Mouse (Mus musculus) adrenal gland, adult 18-20 months (tissue): ENCODE data around the gene Agap2. TPM values are rescaled to one million over a fixed set of nuclear protein-coding genes. Genes with fewer than 3 reads are reported as not detected.

Source experiments
- DNase-seq, 2 experiments: peaks; one replicate each; pipeline ENCODE4 v3.0.0; 2021 to 2022; ENCODE audit warnings: low spot score in 2 of 2
- total RNA-seq, 2 experiments: library from RNA; stranded (reverse); gene quantifications; 1 replicate in 1 of 2; 2 replicates in 1 of 2; pipeline ENCODE4 v1.2.3; 2021

Agap2 gene
- total RNA-seq, 2 experiments from 2014 or later: 3.1 to 3.2 TPM

DNA sequence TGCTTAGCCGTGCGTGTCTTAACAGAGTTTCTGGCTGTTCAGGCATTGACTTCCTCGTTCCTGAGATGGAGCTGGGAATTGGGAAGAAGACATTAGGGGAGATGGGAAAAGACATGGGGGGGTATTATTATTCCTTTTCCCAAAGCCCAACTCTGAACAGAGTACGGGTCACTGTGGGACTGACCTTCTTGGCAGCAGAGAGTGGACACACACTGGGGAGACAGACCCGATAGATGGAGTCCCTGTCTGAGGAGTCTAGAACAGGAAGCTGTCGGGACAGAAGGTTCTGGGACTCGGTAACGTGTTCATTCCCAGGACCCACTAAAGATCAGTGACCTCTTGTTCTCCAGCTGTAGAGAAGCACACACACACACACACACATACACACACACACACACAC is 567 bp downstream of the Agap2 start:
- DNase-seq: no peak

DNA sequence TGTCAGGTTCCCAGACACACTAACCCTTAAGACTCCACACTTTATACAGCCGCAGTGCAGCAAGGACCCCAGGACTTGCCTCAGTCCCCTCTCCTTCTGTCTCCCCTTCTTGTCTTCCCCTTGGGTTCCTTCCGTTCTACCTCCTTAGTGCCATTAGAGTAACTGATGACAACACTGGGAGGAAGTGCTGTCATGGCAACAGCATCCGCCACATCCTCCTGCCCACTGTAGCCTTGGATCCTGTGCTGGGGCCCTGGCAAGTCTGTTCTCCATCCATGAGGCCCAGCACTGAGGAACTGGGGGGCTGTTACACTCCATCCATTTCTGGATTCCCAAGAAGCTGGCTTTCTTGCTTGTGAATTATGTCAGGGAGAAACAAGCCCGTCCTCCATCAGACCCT is 998 bp downstream of the Agap2 start:
- no peak for DNase-seq

- DNase-seq: no peak
Observed at GRCm38 (mm10) chr10:127077515-127077914, 2.4 kb downstream of the Agap2 start.

- no peak for DNase-seq
Observed at GRCm38 (mm10) chr10:127078001-127078676, 3.1 kb downstream of the Agap2 start.

- no peak for DNase-seq
Observed at GRCm38 (mm10) chr10:127078677-127079575, 3.8 kb downstream of the Agap2 start.

DNA sequence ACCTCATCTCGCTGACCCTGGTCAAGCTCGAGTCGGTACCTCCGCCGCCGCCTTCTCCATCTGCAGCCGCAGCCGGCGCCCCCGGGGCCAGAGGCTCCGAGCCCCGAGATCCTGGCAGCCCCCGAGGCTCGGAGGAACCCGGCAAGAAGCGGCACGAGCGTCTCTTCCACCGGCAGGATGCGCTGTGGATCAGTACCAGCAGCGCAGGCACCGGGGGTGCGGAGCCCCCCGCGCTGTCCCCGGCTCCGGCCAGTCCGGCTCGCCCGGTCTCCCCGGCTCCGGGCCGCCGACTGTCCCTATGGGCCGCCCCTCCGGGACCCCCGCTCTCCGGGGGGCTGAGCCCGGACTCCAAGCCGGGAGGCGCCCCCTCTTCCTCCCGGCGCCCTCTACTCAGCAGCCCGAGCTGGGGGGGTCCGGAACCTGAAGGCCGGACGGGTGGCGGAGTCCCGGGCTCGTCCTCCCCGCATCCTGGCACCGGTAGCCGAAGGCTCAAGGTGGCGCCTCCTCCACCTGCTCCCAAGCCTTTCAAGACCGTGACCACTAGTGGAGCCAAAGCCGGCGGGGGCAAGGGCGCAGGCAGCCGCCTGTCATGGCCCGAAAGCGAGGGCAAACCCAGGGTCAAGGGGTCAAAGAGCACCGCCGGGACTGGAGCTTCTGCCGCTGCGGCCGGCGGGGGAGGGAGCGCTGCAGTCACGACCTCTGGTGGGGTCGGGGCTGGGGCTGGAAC is 4.7 kb downstream of the Agap2 start:
- DNase-seq: no peak

DNA sequence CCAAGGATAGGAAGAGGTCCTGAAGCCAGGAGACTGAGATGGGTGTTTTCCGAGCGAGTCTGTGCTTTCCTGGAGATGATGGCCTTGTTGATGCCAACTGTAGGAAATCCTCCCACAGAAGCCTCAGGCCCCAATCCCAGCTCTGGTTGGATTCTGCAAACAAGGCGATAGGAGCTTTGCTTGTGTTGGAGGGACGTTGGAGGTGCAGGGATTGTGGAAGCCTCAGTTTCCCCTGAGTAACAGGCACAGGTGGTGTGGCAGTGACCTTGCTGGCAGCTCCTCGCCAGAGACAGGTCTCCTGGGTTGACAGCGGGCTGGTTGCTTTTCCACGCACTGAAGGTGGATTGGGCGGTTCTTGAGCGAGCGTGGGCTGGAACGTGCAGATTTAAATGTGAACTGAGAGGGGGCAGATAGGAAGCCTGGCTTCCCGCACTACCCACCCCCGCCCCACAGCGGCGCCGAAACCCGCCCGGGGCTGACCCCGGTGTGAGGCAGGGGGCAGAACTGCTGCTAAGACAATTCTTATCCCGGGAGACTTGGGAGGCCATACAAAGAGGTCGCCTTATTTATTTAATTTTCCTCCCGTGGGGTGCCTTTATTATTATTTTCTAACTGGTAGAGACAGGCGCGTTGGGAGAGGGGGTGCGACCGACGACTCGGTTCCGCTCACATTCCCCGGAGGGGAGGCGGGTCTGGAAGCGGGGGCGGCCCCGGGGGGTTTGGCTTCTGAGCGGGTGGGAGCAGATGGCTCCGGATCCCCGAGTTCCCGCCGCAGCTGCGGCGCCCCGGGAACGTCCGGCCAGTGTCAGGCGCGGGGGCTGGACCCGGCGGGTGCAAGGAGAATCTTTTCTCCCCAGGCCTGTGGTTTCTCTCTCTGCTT is 6.1 kb downstream of the Agap2 start:
- no peak for DNase-seq

GRCm38 (mm10) chr10:127081996-127082620 is 7.0 kb downstream of the Agap2 start:
- DNase-seq: no peak

GRCm38 (mm10) chr10:127083292-127083914 is 8.3 kb downstream of the Agap2 start:
- DNase-seq: no peak

DNA sequence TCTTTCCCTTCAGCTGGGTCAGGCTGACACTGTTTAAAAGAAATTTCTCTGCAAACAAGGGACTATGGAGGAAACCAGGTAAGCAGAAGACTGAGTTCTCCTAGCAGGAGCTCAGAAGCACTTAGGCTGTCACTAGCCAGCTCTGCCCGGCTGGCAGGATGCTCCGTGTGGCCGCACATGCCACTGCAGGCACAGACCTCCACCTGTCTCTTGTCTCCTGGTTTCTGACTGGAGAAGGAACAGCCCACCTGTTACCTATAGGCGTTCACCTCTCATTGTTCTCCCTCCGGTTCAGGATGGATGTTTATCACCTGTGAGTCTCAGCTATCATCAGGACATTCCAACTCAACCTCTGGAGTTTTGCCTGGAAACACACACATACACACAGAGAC is 8.8 kb downstream of the Agap2 start:
- DNase-seq: no peak

DNA sequence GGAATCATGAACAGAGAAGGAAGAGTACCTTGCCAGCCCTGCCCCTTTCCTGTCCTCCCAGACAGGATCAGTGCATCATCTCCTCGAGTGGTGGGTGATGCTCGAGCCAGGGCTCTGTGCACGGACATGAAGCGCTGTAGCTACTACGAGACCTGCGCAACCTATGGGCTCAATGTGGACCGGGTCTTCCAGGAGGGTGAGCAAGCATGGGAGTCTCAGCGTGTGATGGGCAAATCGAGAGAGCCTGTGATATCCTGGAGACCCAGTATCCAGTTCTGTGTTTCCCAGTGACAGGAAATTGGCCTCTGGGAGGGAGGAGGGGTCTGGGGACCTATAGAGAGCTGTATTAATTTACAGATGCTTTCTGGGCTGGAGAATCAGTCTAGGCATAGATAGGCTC is 10.0 kb downstream of the Agap2 start:
- no peak for DNase-seq

GRCm38 (mm10) chr10:127085633-127086032 is 10.5 kb downstream of the Agap2 start:
- no peak for DNase-seq

- peak in 1 of 2 experiments; percentile 48 for DNase-seq
Observed at GRCm38 (mm10) chr10:127090560-127091411, 15.7 kb downstream of the Agap2 start.

DNA sequence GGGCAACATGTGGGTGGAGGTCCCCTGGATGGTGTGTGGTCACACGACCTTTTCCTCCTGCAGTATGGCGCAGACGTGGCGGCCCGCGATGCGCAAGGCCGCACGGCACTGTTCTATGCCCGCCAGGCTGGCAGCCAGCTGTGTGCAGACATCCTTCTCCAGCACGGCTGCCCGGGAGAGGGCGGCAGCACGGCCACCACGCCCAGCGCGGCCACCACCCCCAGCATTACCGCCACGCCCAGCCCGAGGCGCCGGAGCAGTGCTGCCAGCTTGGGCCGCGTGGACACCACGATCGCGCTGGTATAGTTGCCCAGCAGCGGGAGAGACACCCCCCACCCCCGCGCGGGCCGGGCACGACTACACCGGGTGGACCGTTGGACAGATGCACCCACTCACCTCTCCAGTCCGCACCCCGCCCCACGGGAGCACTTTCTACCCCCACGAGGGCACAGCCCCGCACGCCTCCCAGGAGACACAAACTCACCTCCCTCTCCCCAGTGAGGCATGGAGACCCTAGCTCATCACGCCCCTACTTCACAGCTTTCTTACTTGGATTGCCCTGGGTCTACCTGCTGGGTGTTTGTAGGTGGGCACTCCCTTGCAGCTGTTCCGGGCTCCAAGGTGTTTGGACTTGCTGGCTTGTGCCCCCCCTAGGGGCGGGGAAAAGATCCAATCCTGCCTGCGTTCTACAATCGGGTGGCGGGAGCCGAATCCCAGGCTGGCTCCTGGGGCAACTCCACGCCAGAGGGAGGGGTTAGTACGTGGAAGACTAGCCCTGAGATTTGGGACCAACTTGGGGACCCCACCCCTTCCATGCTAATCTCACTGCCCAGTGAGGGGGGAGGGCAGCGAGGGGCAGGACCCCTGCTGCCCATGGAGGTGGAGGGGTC is 16.7 kb downstream of the Agap2 start:
- peak; percentile 43 to 47 for DNase-seq

- DNase-seq: no peak
Observed at GRCm38 (mm10) chr10:127092742-127093141, 17.7 kb downstream of the Agap2 start.

DNA sequence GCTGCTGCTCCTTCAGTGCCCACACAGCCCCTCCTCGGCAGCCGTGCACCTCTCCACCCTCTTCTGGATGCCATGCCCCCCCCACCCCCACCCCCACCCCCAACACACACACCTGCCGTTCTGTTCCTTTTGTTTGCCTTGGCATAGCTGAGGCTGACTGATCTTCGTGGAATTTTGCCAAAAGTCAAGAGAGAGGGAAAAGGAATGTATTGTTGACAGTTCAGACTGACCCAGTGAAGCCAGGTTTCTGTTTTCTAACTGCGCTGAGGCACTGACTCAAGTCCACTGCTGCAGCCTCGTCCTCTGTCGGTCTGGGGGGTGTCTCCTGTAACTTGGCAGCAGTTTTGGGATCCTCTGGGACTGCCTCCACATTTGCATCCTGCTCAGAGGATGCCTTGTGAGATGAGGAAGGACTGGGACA is 19.3 kb downstream of the Agap2 start:
- no peak for DNase-seq

GRCm38 (mm10) chr10:127098514-127098913 is 23.4 kb downstream of the Agap2 start:
- DNase-seq: no peak

DNA sequence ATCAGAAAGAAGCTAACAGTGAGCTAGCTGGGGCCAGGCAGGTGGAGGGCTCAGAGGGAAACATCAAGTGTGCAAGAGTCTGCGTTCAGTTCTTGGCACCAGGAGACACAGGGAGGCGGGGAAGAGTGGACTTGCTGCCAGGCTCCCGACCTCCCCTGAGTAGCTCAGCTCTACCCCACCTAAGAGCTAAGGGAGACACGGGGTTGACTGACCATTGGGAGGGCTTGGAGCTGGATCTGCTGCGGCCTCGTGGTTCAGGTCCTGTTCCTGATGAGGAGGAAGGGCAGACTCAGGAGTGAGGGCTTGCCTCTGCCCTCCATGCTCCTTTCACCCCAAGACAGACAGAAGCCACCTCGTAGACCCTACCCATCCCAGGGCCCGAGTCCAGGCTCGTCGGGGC is 24.1 kb downstream of the Agap2 start:
- DNase-seq: no peak
